Mouse (Mus musculus) liver, adult 2 months (tissue): ENCODE data around the gene Rab15. TPM values are rescaled to one million over a fixed set of nuclear protein-coding genes. Genes with fewer than 3 reads are reported as not detected.
"Not testable (repeated sequence)": the region's sequence is repeated elsewhere in the genome, so short reads cannot be mapped to it uniquely, and the experiment has no call there.

Experiments used
- DNase-seq: peaks from one replicate; pipeline ENCODE4 v3.0.0-alpha.2; 2011; ENCODE audit warnings: low read depth, low spot score; ENCODE audit errors: extremely low read depth
- H3K27ac ChIP-seq: fragments of 200-500 bp; replicated peaks from 2 replicates; pipeline ENCODE4 v1.5.1; 2012; ENCODE audit warnings: low read depth, mild to moderate bottlenecking, control low read depth, inconsistent platforms, low read length; ENCODE audit not compliant: insufficient read depth
- H3K27me3 ChIP-seq: fragments of 200-500 bp; 2 replicates; pipeline ENCODE4 v1.6.1; 2012; ENCODE audit warnings: mild to moderate bottlenecking, moderate library complexity, low read length, inconsistent platforms; ENCODE audit not compliant: control insufficient read depth, insufficient read depth
- H3K36me3 ChIP-seq: fragments of 200-500 bp; 2 replicates; pipeline ENCODE4 v1.6.1; 2012; ENCODE audit warnings: low read length, inconsistent platforms; ENCODE audit not compliant: control insufficient read depth, insufficient read depth
- H3K4me1 ChIP-seq: fragments of 200-500 bp; 2 replicates; pipeline ENCODE4 v1.6.1; 2011; ENCODE audit warnings: low read length; ENCODE audit not compliant: control insufficient read depth, insufficient read depth
- H3K4me3 ChIP-seq: fragments of 200-500 bp; 2 replicates; pipeline ENCODE4 v1.5.1; 2011; ENCODE audit warnings: low read depth, mild to moderate bottlenecking, control low read depth, low read length, moderate library complexity; ENCODE audit not compliant: insufficient read depth
- H3K79me2 ChIP-seq: fragments of 200-500 bp; 2 replicates; pipeline ENCODE4 v1.6.1; 2012; ENCODE audit warnings: inconsistent platforms, mild to moderate bottlenecking, low read length, moderate library complexity; ENCODE audit not compliant: control insufficient read depth, insufficient read depth
- H3K9ac ChIP-seq: fragments of 200-500 bp; 2 replicates; pipeline ENCODE4 v1.6.1; 2012; ENCODE audit warnings: low read depth, mild to moderate bottlenecking, control low read depth, inconsistent platforms, low read length
- CTCF ChIP-seq: fragments of 200-500 bp; IDR thresholded peaks from 2 replicates; pipeline ENCODE4 v1.5.1; 2011; ENCODE audit warnings: low read depth, low read length, control low read depth
- POLR2A ChIP-seq: fragments of 200-500 bp; IDR thresholded peaks from 2 replicates; pipeline ENCODE4 v1.6.1; 2011; ENCODE audit warnings: low read length, control low read depth; ENCODE audit not compliant: insufficient read depth; ENCODE audit errors: extremely low read depth
- WGBS: fragments of 180-500 bp; shearing (Covaris S2); methylation state at CpG from one replicate; pipeline ENCODE4 v1.1.7; 2018; 5-methylcytosine and 5-hydroxymethylcytosine counted together
- polyA plus RNA-seq: library from polyadenylated mRNA; depleted of rRNA; stranded (reverse); fragments of >200 nt; gene quantifications from 2 replicates; pipeline ENCODE4 v1.2.3, GENCODE M21; 2012
- total RNA-seq: library from RNA; depleted of rRNA; stranded (reverse); fragments of >200 nt; gene quantifications from 2 replicates; pipeline ENCODE4 v1.2.3, GENCODE M21; 2014

The Rab15 gene
- total and polyA plus RNA-seq, 2 experiments, result not detected

GRCm38 (mm10) chr12:76795350-76795749, 27.4 kb downstream of the Rab15 start, which contains the start of gene Gpx2:
TSS of gene Gpx2 (minus strand) at chr12:76795554.
- TF ChIP-seq POLR2A (no peak), CTCF (no peak)
- DNase-seq, result no peak
- WGBS, result 51% methylated on average over 5 of the region's 5 CpGs
- Histone ChIP-seq H3K27me3 (no peaks in the 10 kb centered on the region), H3K9ac (no peak within 1 kb of the TSS), H3K4me1 (no peaks in the 10 kb centered on the region), H3K36me3 (no peaks in the 10 kb centered on the region), H3K79me2 (no peaks in the 10 kb centered on the region), H3K27ac (no peak within 1 kb of the TSS), H3K4me3 (no peak within 1 kb of the TSS)

GRCm38 (mm10) chr12:76792540-76792939, 30.2 kb downstream of the Rab15 start:
- not testable (repeated sequence) for H3K27me3 ChIP-seq, H3K9ac ChIP-seq, DNase-seq, H3K27ac ChIP-seq, H3K79me2 ChIP-seq, H3K4me3 ChIP-seq, H3K4me1 ChIP-seq, H3K36me3 ChIP-seq
- WGBS, result 64% methylated on average over 14 of the region's 14 CpGs

GRCm38 (mm10) chr12:76790446-76791084, 32.1 kb downstream of the Rab15 start:
- no peaks in the 10 kb centered on the region for H3K27me3 ChIP-seq
- H3K4me3 ChIP-seq, result no peak overlapping the region
- H3K9ac ChIP-seq, result no peak overlapping the region
- no peaks in the 10 kb centered on the region for H3K36me3 ChIP-seq
- H3K4me1 ChIP-seq, result no peaks in the 10 kb centered on the region
- no peaks in the 10 kb centered on the region for H3K79me2 ChIP-seq
- no peak overlapping the region for H3K27ac ChIP-seq
- WGBS, result 38% methylated on average over 8 of the region's 8 CpGs
- DNase-seq, result peak; percentile 24
- no peak for TF ChIP-seq CTCF
- TF ChIP-seq POLR2A, result no peak

- Histone ChIP-seq H3K27ac (peak overlapping the region; percentile 48), H3K4me3 (no peak overlapping the region), H3K36me3 (peaks cover 4% of the 10 kb centered on the region; the same call in 1 of the 2 replicates), H3K27me3 (no peaks in the 10 kb centered on the region), H3K79me2 (no peaks in the 10 kb centered on the region), H3K9ac (no peak overlapping the region), H3K4me1 (peaks cover 10% of the 10 kb centered on the region)
- TF ChIP-seq POLR2A, result no peak
- TF ChIP-seq CTCF, result no peak
- 21% methylated on average over 10 of the region's 10 CpGs for WGBS
- DNase-seq, result peak; percentile 93
These were observed 38.6 kb downstream of the Rab15 start for GRCm38 (mm10) chr12:76784056-76784619.

GRCm38 (mm10) chr12:76780639-76781468, 41.9 kb downstream of the Rab15 start:
- Histone ChIP-seq H3K4me1 (peaks cover 10% of the 10 kb centered on the region), H3K4me3 (no peak overlapping the region), H3K79me2 (no peaks in the 10 kb centered on the region), H3K27ac (no peak overlapping the region), H3K9ac (no peak overlapping the region), H3K36me3 (peaks cover 6% of the 10 kb centered on the region; the same call in 1 of the 2 replicates), H3K27me3 (no peaks in the 10 kb centered on the region)
- no peak for DNase-seq
- 91% methylated on average over 12 of the region's 12 CpGs for WGBS
- no peak for TF ChIP-seq CTCF
- no peak for TF ChIP-seq POLR2A
